Mouse (Mus musculus): Measurements from ENCODE around the gene Serpinb6b. TPM values are rescaled to one million over a fixed set of nuclear protein-coding genes. Genes with fewer than 3 reads are reported as not detected.
"Not testable (repeated sequence)": the region's sequence is repeated elsewhere in the genome, so short reads cannot be mapped to it uniquely, and the experiment has no call there.

The Serpinb6b gene
- polyA plus RNA-seq, 1 experiment, result 0.19 TPM

DNA sequence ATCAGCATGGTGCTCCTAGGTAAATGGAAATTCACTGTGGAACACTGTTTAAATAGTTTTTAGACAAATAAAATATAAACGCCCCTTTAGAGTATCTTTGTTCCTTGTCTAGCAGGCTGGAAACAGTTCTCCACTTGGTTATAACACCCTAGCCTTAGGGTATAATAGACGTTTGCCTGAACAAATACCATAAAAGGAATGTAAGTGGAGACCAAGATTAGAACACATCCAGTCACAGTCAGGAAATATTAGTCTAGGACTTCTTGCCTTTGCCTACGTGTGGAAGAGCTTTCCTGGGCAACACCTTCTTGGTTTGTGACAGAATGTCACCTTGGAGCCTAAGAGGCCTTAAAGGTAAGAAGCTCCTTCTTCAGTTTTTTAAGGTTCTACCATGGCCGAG is 8.5 kb upstream of the Serpinb6b start:
- Histone ChIP-seq H3K4me1 (peaks cover 6% of the 10 kb centered on the region; the same call in 1 of the 2 replicates), H3K4me3 (replicated peaks) (no peak overlapping the region)

DNA sequence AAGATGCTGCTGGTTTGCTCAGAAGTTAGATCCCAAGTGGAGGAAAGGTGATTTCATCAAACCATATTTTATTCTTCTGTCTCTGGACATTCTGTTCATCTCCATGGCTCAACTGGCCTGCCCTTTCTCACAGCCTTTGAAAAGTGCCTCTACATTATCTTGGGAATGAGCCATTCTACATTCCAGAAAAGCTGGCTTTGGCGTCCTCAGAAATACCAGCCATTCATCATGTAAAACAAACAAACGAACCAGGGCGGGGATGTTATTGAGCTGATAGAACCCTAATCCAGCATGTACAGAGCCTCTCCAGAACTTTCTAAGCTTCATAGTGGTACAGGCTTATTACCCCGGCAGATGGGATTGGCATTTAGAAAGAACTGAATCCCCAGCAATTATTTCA is 7.1 kb upstream of the Serpinb6b start:
- H3K27me3 ChIP-seq (replicated peaks), result no peaks in the 10 kb centered on the region
- peaks cover 9% of the 10 kb centered on the region; the same call in 1 of the 2 replicates for H3K4me1 ChIP-seq
- no peak for TF ChIP-seq GATA1 (IDR thresholded peaks at IDR 0.05; ENCODE audit: borderline replicate concordance, low read length)
- TF ChIP-seq FLI1 (IDR thresholded peaks at IDR 0.05; ENCODE audit: low read length), result no peak
- no peak overlapping the region for H3K4me3 ChIP-seq (replicated peaks)
- H3K36me3 ChIP-seq (replicated peaks; ENCODE audit: low read length), result no peaks in the 10 kb centered on the region
- H3K9me3 ChIP-seq, result peaks cover 5% of the 10 kb centered on the region; the same call in 1 of the 2 replicates

More for the DNA sequence above, 8.5 kb upstream of the Serpinb6b start:
- H3K27me3 ChIP-seq (replicated peaks), result no peaks in the 10 kb centered on the region
- no peak for TF ChIP-seq GATA1 (IDR thresholded peaks at IDR 0.05; ENCODE audit: borderline replicate concordance, low read length)
- no peak for TF ChIP-seq FLI1 (IDR thresholded peaks at IDR 0.05; ENCODE audit: low read length)
- peaks cover 5% of the 10 kb centered on the region; the same call in 1 of the 2 replicates for H3K9me3 ChIP-seq
- H3K36me3 ChIP-seq (replicated peaks; ENCODE audit: low read length), result no peaks in the 10 kb centered on the region

DNA sequence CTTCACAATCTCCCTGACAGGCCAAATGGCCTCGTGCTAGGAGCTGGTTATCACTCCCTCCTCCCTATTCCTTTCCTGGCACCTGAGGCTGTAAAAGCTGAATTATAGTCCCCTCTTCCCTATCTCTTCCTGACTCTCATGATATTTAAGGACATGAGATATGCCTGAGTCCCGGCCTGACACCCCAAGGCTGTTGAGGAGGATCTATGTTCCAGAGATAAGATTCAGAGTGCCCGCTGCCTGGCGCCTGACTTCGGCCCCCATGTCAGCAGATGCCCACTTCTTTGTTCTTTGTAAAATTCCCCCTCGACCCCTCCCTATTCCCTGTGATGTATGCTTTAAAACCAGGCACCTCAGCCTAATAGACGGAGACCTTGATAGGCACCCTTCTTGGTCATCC is 6.5 kb upstream of the Serpinb6b start:
- H3K36me3 ChIP-seq (replicated peaks; ENCODE audit: low read length); H3K4me1 ChIP-seq; H3K4me3 ChIP-seq (replicated peaks); H3K27me3 ChIP-seq (replicated peaks); H3K9me3 ChIP-seq: not testable (repeated sequence)

DNA sequence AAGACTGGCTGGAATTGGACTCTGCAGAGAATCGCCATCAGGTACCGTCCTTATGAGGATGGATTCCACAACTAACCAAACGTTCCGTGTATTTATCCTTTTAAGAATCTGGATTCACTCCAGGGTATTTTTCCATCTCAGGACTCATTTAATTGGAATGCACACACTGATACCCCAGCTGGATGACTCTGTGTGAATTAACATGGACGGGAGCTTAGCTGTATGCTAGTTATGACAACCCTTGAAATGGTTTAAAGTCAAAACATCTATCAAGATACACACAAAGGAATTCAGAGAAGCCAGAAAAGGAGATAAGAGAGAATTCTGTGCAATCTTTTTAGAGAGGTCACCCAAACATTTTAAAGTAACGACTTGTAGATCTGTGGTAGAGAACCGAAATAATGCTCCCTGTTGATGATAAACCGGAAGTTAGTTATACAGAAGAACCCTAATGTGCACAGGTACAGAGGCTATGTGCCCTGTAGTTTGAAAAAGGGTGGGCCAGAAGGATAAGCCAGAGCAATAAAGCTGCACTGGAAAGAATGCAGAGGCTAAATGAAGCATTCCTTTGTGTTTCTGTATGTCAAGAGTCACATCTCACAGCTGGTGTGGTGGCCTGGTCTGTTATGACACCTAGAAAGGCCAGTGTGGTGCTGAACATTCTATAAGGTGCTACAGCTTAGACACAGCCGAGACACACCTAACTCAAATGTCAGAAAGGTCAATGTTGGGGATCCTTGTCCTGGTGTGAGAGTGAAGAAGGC is 837 bp upstream of the Serpinb6b start:
- Histone ChIP-seq H3K4me3 (replicated peaks) (no peak overlapping the region), H3K36me3 (replicated peaks; ENCODE audit: low read length) (no peaks in the 10 kb centered on the region), H3K4me1 (peaks cover 58% of the 10 kb centered on the region), H3K9me3 (no peaks in the 10 kb centered on the region), H3K27me3 (replicated peaks) (no peaks in the 10 kb centered on the region)
- TF ChIP-seq FLI1 (IDR thresholded peaks at IDR 0.05; ENCODE audit: low read length), result no peak
- no peak for TF ChIP-seq GATA1 (IDR thresholded peaks at IDR 0.05; ENCODE audit: borderline replicate concordance, low read length)

DNA sequence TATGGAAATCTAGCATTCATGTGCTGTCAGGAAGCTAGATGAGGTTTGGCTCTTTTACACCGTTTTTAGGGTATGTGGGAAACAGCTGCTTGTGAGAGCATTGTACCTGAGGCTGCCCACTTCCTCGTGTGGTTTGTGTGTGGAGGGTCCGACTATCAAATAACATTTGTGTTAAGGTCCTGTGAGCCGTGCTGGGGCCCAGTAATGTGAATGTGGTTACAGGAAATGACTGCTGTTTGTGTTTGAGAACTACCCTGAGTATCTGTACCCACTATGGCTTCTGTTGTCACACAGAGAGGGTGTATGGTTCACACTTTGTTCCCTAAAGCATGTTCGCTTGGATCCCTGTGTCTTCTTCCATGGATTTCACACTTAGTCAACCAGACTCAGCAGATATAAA is 1.1 kb downstream of the Serpinb6b start:
- TF ChIP-seq FLI1 (IDR thresholded peaks at IDR 0.05; ENCODE audit: low read length) (no peak), GATA1 (IDR thresholded peaks at IDR 0.05; ENCODE audit: borderline replicate concordance, low read length) (no peak)
- Histone ChIP-seq H3K4me3 (replicated peaks) (peak overlapping the region; percentile 91), H3K4me1 (peaks cover 60% of the 10 kb centered on the region)

DNA sequence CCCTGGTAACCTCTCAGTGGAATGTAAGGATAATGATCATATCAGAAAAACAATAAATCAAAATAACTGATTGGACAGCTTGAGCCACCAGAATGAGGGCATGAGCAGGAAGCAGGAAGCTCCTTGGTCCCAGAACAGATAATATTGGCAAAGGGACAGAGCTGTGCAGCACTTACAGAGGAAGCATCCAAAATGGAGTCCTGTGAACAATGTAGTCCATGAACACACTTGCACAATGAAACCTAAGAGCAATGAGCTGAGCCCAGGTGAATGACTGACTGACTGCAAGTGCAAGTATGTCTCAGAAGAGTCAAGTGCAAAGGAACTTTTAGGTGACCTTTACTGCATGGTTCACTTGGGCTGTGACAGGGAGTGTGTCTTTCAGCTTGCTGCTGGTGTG is 2.2 kb downstream of the Serpinb6b start:
- peaks cover 26% of the 10 kb centered on the region for H3K36me3 ChIP-seq (replicated peaks; ENCODE audit: low read length)
- H3K9me3 ChIP-seq, result 0 out of 2 replicates have a peak, but pooled peaks cover 7% of the 10 kb centered on the region
- peaks cover 66% of the 10 kb centered on the region for H3K4me1 ChIP-seq
- H3K4me3 ChIP-seq (replicated peaks), result no peak overlapping the region
- TF ChIP-seq GATA1 (IDR thresholded peaks at IDR 0.05; ENCODE audit: borderline replicate concordance, low read length), result no peak
- TF ChIP-seq FLI1 (IDR thresholded peaks at IDR 0.05; ENCODE audit: low read length), result no peak
- H3K27me3 ChIP-seq (replicated peaks), result no peaks in the 10 kb centered on the region

More for the DNA sequence above, 1.1 kb downstream of the Serpinb6b start:
- Histone ChIP-seq H3K36me3 (replicated peaks; ENCODE audit: low read length) (peaks cover 15% of the 10 kb centered on the region), H3K9me3 (0 out of 2 replicates have a peak, but pooled peaks cover 7% of the 10 kb centered on the region), H3K27me3 (replicated peaks) (no peaks in the 10 kb centered on the region)

DNA sequence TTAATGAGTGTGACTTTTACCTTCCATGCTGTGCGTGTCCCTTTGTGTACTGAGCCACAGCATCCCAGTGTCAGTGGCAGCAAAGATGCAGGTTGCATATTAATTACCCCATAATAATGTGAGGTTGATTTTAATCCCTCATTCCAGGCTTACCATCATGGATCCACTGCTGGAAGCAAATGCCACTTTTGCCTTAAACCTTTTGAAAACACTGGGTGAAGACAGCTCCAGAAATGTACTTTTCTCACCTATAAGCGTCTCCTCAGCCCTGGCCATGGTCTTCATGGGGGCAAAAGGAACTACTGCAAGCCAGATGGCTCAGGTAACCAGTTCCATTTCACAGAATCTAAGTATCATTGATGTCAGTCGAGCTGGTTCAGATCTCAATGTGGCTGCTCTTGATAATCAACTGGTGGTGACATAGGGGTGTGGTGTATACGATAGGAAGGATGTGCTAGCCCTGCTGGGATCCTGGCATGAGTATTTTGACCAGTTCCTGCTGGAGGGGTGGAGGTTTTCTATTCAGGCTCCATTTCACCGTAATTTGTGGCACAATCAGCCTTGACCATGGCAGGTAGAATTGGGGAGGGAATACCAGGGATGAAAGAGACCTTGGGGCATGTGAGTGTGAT is 3.5 kb downstream of the Serpinb6b start:
- Histone ChIP-seq H3K4me3 (replicated peaks) (no peak overlapping the region), H3K36me3 (replicated peaks; ENCODE audit: low read length) (peaks cover 32% of the 10 kb centered on the region), H3K9me3 (0 out of 2 replicates have a peak, but pooled peaks cover 7% of the 10 kb centered on the region), H3K27me3 (replicated peaks) (no peaks in the 10 kb centered on the region), H3K4me1 (peaks cover 63% of the 10 kb centered on the region)
- TF ChIP-seq FLI1 (IDR thresholded peaks at IDR 0.05; ENCODE audit: low read length) (no peak), GATA1 (IDR thresholded peaks at IDR 0.05; ENCODE audit: borderline replicate concordance, low read length) (no peak)

DNA sequence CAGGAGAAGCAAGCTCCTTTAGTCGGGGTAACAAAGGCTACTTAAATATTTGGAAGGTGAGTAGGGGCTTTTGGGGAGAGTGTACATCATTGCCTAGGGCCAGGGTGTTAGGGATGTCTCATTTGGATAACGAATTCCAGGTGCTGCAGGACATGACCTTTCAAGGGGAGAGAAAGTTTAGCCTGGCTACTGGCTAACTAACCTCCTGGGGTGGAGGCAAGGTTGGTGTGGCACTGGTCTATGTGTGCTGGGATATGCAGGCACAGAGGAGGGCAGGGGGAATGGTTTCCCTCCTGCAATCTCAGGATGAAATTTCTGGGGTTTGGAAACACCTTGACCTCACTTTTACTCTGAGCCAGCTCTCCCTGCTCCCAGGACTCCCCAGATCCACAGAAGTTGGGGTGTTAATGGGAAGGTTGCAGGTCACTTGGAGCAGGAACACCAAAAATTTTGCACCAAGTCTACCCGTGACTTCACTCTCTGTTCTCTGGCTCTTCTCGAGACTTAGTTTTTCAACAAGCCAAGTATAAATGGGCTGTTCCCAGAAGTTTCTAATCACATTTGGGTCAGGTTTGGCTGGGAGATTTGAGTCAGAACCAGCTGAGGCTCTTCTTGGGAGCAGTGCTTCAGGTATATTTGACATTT is 4.1 kb downstream of the Serpinb6b start:
- H3K9me3 ChIP-seq, result 0 out of 2 replicates have a peak, but pooled peaks cover 7% of the 10 kb centered on the region
- peaks cover 63% of the 10 kb centered on the region for H3K4me1 ChIP-seq
- TF ChIP-seq GATA1 (IDR thresholded peaks at IDR 0.05; ENCODE audit: borderline replicate concordance, low read length), result no peak
- TF ChIP-seq FLI1 (IDR thresholded peaks at IDR 0.05; ENCODE audit: low read length), result no peak
- peak overlapping the region; percentile 16 for H3K4me3 ChIP-seq (replicated peaks)
- H3K36me3 ChIP-seq (replicated peaks; ENCODE audit: low read length), result peaks cover 34% of the 10 kb centered on the region
- no peaks in the 10 kb centered on the region for H3K27me3 ChIP-seq (replicated peaks)

DNA sequence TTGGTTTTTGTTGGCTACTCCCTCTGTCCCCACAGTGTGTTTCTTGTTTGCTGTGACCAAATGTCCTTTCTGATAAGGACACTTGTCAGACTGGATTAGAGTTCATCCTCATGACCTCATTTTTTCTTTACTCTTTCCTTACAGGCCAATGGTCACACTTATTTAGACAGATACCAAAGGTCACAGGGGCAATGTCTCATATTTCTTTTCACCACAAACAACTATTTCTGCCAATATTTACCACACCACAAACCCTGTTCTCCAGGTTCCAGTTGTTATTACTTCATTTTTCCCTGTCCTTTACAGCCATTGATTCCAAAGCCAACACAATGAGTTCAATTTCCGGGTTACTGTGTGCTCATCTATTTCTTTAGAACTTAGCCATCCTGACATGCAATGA is 4.6 kb downstream of the Serpinb6b start:
- Histone ChIP-seq H3K9me3 (0 out of 2 replicates have a peak, but pooled peaks cover 7% of the 10 kb centered on the region), H3K4me1 (peaks cover 59% of the 10 kb centered on the region), H3K4me3 (replicated peaks) (no peak overlapping the region), H3K27me3 (replicated peaks) (no peaks in the 10 kb centered on the region), H3K36me3 (replicated peaks; ENCODE audit: low read length) (peaks cover 38% of the 10 kb centered on the region)
- no peak for TF ChIP-seq FLI1 (IDR thresholded peaks at IDR 0.05; ENCODE audit: low read length)
- no peak for TF ChIP-seq GATA1 (IDR thresholded peaks at IDR 0.05; ENCODE audit: borderline replicate concordance, low read length)

DNA sequence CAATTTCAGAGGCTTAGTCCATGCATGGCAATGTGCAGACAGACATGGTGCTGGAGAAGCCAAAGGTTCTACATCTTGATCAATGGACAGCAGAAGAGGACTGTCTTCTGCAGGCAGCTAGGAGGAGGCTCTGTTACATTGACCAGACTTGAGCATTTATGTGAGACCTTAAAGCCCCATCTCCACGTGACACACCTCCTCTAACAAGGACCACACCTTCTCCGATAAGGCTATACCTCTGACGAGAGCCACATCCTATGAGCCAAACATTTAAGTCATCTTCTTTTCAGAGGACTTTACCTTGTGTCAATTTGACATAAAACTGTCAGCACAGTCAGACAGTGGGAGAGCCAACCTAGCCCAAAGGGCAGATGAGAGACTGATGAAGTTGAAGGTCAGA is 5.8 kb downstream of the Serpinb6b start:
- Histone ChIP-seq H3K9me3 (0 out of 2 replicates have a peak, but pooled peaks cover 7% of the 10 kb centered on the region), H3K4me3 (replicated peaks) (no peak overlapping the region), H3K4me1 (peaks cover 50% of the 10 kb centered on the region), H3K36me3 (replicated peaks; ENCODE audit: low read length) (peaks cover 49% of the 10 kb centered on the region), H3K27me3 (replicated peaks) (no peaks in the 10 kb centered on the region)
- no peak for TF ChIP-seq FLI1 (IDR thresholded peaks at IDR 0.05; ENCODE audit: low read length)
- no peak for TF ChIP-seq GATA1 (IDR thresholded peaks at IDR 0.05; ENCODE audit: borderline replicate concordance, low read length)

Measured in megakaryocyte, embryonic 14.5 days (primary cell).